Mouse (Mus musculus) mammary gland, adult 2 months (tissue): Measurements from ENCODE around the gene Olfr1013. TPM values are rescaled to one million over a fixed set of nuclear protein-coding genes. Genes with fewer than 3 reads are reported as not detected.

Experiments used
- polyA plus RNA-seq: library from polyadenylated mRNA; depleted of rRNA; stranded (reverse); fragments of >200 nt; gene quantifications from 2 replicates; pipeline ENCODE4 v1.2.3, GENCODE M21; 2012; ENCODE audit warnings: low replicate concordance; rRNA removed

Gene Olfr1013
- not detected in 2 replicates for polyA plus RNA-seq

GRCm38 (mm10) chr2:85766798-85767197 is at the start of gene Olfr1013:
Olfr1013 (plus strand) TSS chr2:85767098.

GRCm38 (mm10) chr2:85762666-85763065 is 4.2 kb upstream of the Olfr1013 start, which contains the start of gene Olfr1012:
Olfr1012 (minus strand) TSS chr2:85762766.

GRCm38 (mm10) chr2:85772413-85772812 is 5.5 kb downstream of the Olfr1013 start, which contains the start of gene Olfr1014:
Olfr1014 (plus strand) TSS chr2:85772713.

GRCm38 (mm10) chr2:85781717-85782116 is 14.8 kb downstream of the Olfr1013 start, which contains the start of gene Olfr1015:
Olfr1015 (plus strand) TSS chr2:85782017.

GRCm38 (mm10) chr2:85802444-85802843 is 35.5 kb downstream of the Olfr1013 start, which contains the start of gene Olfr1016:
Olfr1016 (minus strand) TSS chr2:85802544.

GRCm38 (mm10) chr2:85818179-85818578 is 51.3 kb downstream of the Olfr1013 start, which contains the start of gene Olfr1018:
Olfr1018 (plus strand) TSS chr2:85818479.

Other genes with a start within 250 kb of the Olfr1013 start
- 0.43 TPM in 1 of 2 replicates, not detected in the other for gene 4833423E24Rik, start 248.1 kb upstream of the Olfr1013 start, polyA plus RNA-seq
- not detected in 2 replicates for gene Olfr996, start 187.9 kb upstream of the Olfr1013 start, polyA plus RNA-seq
- gene Olfr998, start 178.2 kb upstream of the Olfr1013 start, polyA plus RNA-seq, result not detected in 2 replicates
- not detected in 2 replicates for gene Olfr1000, start 155.2 kb upstream of the Olfr1013 start, polyA plus RNA-seq
- not detected in 2 replicates for gene Olfr1002, start 116.4 kb upstream of the Olfr1013 start, polyA plus RNA-seq
- gene Olfr154, start 102.6 kb upstream of the Olfr1013 start, polyA plus RNA-seq, result not detected in 2 replicates
- gene Olfr1006, start 88.3 kb upstream of the Olfr1013 start, polyA plus RNA-seq, result not detected in 2 replicates
- gene Olfr1008, start 77.7 kb upstream of the Olfr1013 start, polyA plus RNA-seq, result not detected in 2 replicates
- gene Olfr1009, start 51.7 kb upstream of the Olfr1013 start, polyA plus RNA-seq, result not detected in 2 replicates
- gene Olfr1012, start 4.3 kb upstream of the Olfr1013 start, polyA plus RNA-seq, result not detected in 2 replicates
- not detected in 2 replicates for gene Olfr1014, start 5.6 kb downstream of the Olfr1013 start, polyA plus RNA-seq
- not detected in 2 replicates for gene Olfr1015, start 14.9 kb downstream of the Olfr1013 start, polyA plus RNA-seq
- gene Olfr1016, start 35.4 kb downstream of the Olfr1013 start, polyA plus RNA-seq, result not detected in 2 replicates
- gene Olfr1018, start 51.4 kb downstream of the Olfr1013 start, polyA plus RNA-seq, result not detected in 2 replicates
- gene Olfr1019, start 78.4 kb downstream of the Olfr1013 start, polyA plus RNA-seq, result not detected in 2 replicates
- not detected in 2 replicates for gene Olfr1020, start 79.9 kb downstream of the Olfr1013 start, polyA plus RNA-seq
- gene Olfr1022, start 101.5 kb downstream of the Olfr1013 start, polyA plus RNA-seq, result not detected in 2 replicates
- not detected in 2 replicates for gene Olfr1023, start 118.5 kb downstream of the Olfr1013 start, polyA plus RNA-seq
- gene Olfr1024, start 138.0 kb downstream of the Olfr1013 start, polyA plus RNA-seq, result not detected in 2 replicates
- gene Olfr1025-ps1, start 148.1 kb downstream of the Olfr1013 start, polyA plus RNA-seq, result not detected in 2 replicates
- gene Olfr1026, start 154.5 kb downstream of the Olfr1013 start, polyA plus RNA-seq, result not detected in 2 replicates
- not detected in 2 replicates for gene Olfr1028, start 183.3 kb downstream of the Olfr1013 start, polyA plus RNA-seq
- not detected in 2 replicates for gene Olfr1029, start 206.8 kb downstream of the Olfr1013 start, polyA plus RNA-seq
- not detected in 2 replicates for gene Olfr1030, start 212.2 kb downstream of the Olfr1013 start, polyA plus RNA-seq
- gene Olfr1031, start 223.2 kb downstream of the Olfr1013 start, polyA plus RNA-seq, result not detected in 2 replicates
- not detected in 2 replicates for gene Olfr1032, start 238.4 kb downstream of the Olfr1013 start, polyA plus RNA-seq